Mouse (Mus musculus): Measurements from ENCODE around the gene Tmem44. TPM values are rescaled to one million over a fixed set of nuclear protein-coding genes. Genes with fewer than 3 reads are reported as not detected.

Gene Tmem44
- 100 to 1,000 TPM; 101 to 112 TPM for total RNA-seq (2021)

- DNase-seq = no peak
- intact Hi-C loops (cut with DNase I) = no loop called here
These were observed at the start of gene Tmem44 for GRCm38 (mm10) chr16:30550748-30551192. Gene Tmem44 (minus strand): TSS chr16:30550842.

DNA sequence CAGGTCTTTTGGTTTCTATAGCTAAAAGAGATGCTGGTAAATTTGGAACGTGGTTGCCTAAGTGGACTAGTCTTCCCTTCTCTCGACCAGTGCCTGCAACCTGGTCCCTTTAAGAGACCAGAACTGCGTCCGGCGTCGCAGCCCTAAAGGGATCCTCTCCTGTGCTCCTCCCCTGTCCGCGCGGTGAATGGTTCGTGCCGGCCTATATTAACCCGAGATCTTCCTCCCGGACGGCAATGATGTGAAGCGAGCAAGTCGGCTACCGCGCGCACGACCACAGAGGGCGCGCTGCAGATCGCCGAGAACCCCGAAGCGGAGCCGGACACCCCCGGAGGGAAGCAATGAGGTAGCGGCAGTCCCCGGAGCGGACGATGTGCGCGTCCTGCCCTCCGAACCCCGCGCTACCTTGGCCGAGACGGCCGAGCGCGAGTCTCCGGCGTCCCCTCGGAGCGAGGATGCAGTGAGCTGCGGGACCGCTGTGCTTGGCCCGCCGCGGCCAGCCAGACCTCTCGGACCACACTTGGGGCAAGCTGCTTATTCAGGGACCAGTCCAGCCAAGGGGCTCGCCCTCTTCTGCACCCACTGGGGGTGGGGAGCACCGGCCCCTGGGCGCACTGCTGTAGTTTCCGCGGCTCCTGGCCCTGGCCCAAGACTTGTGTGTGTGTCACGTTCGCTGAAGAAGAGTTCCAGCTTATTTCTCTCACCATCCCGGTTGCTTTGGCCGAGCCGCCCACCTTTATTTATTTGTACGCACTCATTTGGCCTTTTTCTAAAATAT lies 49.0 kb upstream of the Tmem44 start, which contains the start of gene Fam43a:
Gene Fam43a (plus strand): TSS at position 233 of the 778 bp plus-strand sequence.
- DNase-seq = peak; percentile 93
- intact Hi-C loops (cut with DNase I) = loop anchor here (5.0 to 10.0 kb wide), 2 partner anchors 378 to 755 kb away; no protein-coding TSS in a partner anchor

- intact Hi-C loops (cut with DNase I) = loop anchor here (2.0 to 10.0 kb wide), 3 partner anchors 380 to 758 kb away; no protein-coding TSS in a partner anchor
These were observed 46.5 kb upstream of the Tmem44 start for GRCm38 (mm10) chr16:30596959-30597681.

DNA sequence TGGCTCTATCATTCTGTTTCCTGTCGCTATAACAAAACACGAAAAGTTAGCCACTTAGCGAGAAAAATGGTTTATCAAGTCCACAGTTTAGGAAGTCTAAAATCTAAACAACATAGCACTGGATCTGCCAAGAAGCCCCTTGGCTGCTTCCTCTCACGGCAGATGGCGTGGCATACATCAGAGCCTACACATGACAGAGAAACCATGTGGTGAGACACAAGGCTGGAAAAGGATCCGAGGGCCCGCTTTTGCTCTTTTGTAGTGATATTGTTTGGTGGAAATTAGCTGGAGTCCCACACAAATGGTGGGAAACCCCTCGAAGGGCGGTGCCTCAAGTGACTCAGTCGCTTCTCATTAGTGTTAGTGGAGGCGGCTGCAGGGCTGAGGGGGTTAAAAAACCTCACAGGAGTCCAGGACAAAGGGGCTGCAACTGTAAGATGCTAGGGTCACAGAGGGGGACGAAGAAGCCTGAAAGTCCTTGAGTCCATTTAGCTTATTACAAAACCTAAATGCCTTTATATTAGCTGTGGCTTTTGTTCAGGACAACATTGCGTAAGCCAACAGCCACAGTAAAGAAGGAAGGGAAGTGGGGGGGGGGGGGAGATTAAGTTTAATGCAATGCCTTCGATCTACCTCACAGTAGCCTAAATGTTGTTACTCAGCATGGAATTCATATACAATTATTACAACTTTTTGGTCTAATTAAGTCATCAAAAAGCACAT lies 45.4 kb upstream of the Tmem44 start:
- peak; percentile 70 for DNase-seq
- intact Hi-C loops (cut with DNase I) = loop anchor here (2.0 to 10.0 kb wide), 3 partner anchors 381 to 759 kb away; no protein-coding TSS in a partner anchor

More at GRCm38 (mm10) chr16:30596959-30597681, 46.5 kb upstream of the Tmem44 start:
- DNase-seq = peak; percentile 95

GRCm38 (mm10) chr16:30595356-30595755 lies 44.7 kb upstream of the Tmem44 start:
- no peak for DNase-seq
- intact Hi-C loops (cut with DNase I) = loop anchor here (5.0 to 10.0 kb wide), 2 partner anchors 382 to 759 kb away; no protein-coding TSS in a partner anchor

- intact Hi-C loops (cut with DNase I) = loop anchor here (10.0 kb wide), 1 partner anchor 763 kb away; no protein-coding TSS in a partner anchor
- no peak for DNase-seq
These were observed 41.3 kb upstream of the Tmem44 start for GRCm38 (mm10) chr16:30591990-30592389.

GRCm38 (mm10) chr16:30590264-30591209 lies 39.9 kb upstream of the Tmem44 start:
- intact Hi-C loops (cut with DNase I) = loop anchor here (10.0 kb wide), 1 partner anchor 764 kb away; no protein-coding TSS in a partner anchor
- no peak for DNase-seq

DNA sequence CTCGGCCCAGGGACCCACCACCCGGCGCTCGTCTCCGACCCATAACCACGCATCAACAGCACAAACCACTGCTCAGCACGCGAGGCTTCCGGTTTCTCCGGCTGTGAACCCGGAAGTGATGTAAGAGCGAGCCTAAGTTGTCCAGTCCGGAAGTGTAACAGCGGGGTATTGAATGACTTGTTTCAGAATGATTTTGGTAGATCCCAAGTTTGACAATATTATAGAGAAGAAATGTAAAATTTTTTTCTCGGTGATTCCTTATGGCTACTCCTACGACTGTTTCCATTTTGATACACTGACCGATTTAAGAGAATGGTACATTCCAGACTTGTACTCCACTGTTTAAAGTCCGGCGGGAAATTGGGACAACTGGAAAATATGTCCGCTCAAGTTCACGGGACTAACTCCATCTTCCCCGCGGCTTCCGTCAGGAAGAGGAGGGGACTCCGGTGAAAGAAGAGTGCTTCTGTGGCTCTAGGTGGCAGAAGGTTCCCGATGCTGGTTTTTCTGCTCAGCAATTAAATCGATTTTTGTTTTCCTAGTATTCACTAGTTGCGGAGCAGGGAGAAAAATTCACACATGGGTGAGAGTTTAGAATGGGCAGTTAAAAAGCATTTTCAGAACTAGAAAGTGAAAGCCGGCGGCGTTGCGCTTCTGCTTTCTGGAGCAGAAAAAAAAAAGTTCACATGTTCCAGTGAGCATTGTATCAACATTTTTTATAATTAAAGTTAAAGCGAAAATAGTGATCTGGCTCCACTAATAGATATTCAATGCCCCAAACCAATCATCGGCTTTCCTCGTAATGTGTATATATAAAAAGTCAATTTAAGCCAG lies 37.1 kb upstream of the Tmem44 start, which contains the start of gene Lsg1:
Gene Lsg1 (minus strand): TSS at position 99 of the 834 bp plus-strand sequence.
- DNase-seq = peak; percentile 85
- intact Hi-C loops (cut with DNase I) = loop anchor here (2.0 kb wide), 1 partner anchor 483 kb away; no protein-coding TSS in a partner anchor

- DNase-seq = no peak
- intact Hi-C loops (cut with DNase I) = no loop called here
These were observed 36.4 kb upstream of the Tmem44 start for GRCm38 (mm10) chr16:30586935-30587493.

GRCm38 (mm10) chr16:30580765-30581164 lies 30.1 kb upstream of the Tmem44 start:
- no peak for DNase-seq
- intact Hi-C loops (cut with DNase I) = no loop called here

GRCm38 (mm10) chr16:30576392-30576791 lies 25.8 kb upstream of the Tmem44 start:
- DNase-seq = no peak
- intact Hi-C loops (cut with DNase I) = no loop called here

DNA sequence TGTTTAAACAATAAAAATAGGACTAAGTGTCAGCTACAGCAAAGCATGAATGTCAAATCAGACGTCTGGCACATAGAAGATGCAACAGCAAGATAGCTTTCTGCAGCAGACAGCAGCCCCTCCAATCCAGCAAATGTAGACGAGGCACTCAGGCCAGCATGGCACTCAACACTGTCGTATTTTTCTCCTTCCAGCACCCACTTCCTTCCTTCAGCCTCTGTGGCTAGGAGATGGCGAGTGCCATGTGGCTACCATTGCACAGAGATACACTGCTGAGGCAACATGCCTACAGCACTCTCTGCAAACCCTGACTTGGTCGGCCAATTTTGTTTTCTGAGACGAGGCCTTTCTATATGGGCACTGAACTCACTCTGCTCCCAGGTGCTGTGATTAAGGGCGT lies 25.2 kb upstream of the Tmem44 start:
- no peak for DNase-seq
- intact Hi-C loops (cut with DNase I) = no loop called here

DNA sequence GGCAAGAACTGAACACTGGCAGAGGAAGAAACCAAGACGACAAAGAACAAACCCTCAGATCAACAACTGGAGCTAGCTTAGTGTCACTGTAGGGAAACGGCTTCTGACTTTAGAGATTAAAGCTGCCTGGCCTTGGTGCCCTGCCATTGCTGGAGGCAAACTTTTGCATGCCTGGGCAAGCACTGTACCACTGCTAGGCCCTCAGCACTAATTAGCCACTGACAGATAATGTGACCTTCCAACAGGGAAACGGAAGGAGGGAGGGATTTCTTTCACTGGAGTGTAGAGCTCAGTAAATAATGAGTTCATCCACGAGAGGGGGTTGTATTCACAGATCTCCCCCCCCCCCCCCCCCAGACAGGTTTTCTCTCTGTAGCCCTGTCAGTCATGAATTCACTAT lies 21.6 kb upstream of the Tmem44 start:
- intact Hi-C loops (cut with DNase I) = no loop called here
- no peak for DNase-seq

DNA sequence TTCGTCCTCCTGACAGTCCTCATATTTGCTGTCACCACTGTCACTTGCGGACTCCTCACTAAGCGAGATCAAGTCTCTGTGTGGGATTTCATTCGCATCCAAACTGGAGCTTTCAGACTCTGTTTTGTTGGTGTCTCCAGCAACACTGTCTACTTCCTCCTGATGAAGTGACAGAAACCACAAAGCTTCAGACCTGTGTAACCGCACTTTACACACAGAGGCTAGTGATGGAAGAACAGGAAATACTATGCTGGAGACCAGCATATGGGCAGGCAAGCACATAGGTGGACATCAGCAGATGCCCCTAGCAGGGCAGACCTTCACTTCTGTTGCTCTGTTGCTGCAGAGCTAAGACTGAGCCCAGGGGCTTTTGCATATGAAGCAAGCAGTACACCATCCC lies 20.7 kb upstream of the Tmem44 start:
- DNase-seq = no peak
- intact Hi-C loops (cut with DNase I) = no loop called here

DNA sequence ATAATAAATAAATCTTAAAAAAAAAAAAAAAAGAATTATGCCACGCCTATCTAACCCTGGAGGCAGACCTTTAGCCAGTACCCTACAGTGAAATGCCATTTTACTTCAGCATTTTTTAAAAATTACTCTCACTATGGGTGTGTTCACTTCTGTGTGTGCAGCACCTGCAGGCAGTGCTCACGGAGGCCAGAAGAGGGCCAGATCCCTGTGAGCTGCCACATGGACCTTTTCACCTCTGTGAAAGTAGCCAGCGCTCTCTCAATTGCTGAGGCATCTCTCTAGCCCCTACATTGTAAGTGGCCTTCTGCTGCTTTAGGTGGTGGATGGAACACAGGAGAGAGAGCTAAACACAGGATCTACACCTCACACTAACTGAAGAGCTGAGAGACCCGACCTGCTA lies 19.5 kb upstream of the Tmem44 start:
- no peak for DNase-seq
- intact Hi-C loops (cut with DNase I) = no loop called here

- no peak for DNase-seq
- intact Hi-C loops (cut with DNase I) = no loop called here
These were observed 15.0 kb upstream of the Tmem44 start for GRCm38 (mm10) chr16:30565631-30566030.

DNA sequence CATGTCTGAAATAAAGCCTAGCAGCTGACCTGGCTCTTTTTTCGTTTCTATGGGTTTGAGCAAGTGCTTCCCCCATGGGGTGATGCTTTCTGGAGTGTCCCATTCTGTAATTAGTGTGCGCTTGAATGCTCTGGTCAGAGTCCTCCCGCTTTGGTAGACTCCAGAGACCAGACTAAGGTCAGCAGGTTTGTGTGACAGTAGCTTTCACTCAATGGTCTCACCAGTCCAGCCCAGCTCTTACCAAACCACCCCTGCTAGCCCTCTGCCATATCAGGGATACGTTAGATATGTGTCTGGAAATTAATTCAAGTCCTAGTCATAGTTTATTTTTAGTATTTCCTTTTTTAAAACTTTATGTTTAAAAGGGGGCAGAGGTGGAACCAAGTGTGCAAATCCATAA lies 10.0 kb upstream of the Tmem44 start:
- intact Hi-C loops (cut with DNase I) = no loop called here
- no peak for DNase-seq

- no peak for DNase-seq
- intact Hi-C loops (cut with DNase I) = no loop called here
These were observed 8.8 kb upstream of the Tmem44 start for GRCm38 (mm10) chr16:30559312-30559992.

Measured in left cerebral cortex, postnatal 4 days (tissue).